Comparison of ENCODE assay signal across 33 mouse cellular contexts in the genomic region with DNA sequence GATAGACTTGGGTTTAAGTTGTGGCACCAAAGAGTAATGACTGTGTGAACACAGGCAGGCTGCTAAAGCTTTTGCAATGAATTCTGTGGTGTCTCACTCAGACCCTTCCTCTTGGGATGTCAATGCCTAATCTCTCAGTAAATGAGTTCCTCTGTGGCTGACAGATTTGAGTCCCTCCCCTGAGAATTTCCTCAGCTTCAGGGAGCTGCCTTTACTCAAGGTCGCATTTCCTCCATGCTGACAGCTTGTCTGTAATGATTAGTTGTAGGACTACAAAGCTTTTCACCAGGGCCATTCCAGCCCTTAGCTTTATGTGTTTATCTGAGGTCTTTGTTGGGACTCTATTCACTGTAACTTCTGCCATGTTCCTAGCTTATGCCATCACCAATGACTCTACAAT.
DNase-seq lines count a peak whose midpoint lies in the region; ATAC-seq and TF ChIP-seq lines count a peak whose summit lies in the region.
"Had no signal": no experiment of that assay in that cellular context is flagged by ENCODE, and none has a peak within 500 bp of the region (broad histone marks: within the 10 kb centered on the region; RNA-seq: fewer than 3 reads in every experiment).

No protein-coding gene starts in this region.

- no peak for TF ChIP-seq CTCF in midbrain, postnatal 0 days (IDR thresholded peaks at IDR 0.05)

- H3K4me2 ChIP-seq in kidney, embryonic 15.5 days: no peak overlapping the region
- no peak overlapping the region for H3K4me2 ChIP-seq in kidney, embryonic 14.5 days (replicated peaks; ENCODE audit: low read depth, low read length)
- H3K4me2 ChIP-seq in midbrain, embryonic 15.5 days: no peak overlapping the region
- no peak overlapping the region for H3K4me2 ChIP-seq in midbrain, embryonic 13.5 days (replicated peaks)
- no peak overlapping the region for H3K4me2 ChIP-seq in midbrain, postnatal 0 days (ENCODE audit: low read depth, low read length, poor library complexity, severe bottlenecking)
- H3K4me2 ChIP-seq: heart, embryonic 11.5 days; intestine, embryonic 15.5 days; limb, embryonic 12.5 days; liver, embryonic 15.5 days; lung, embryonic 15.5 days; neural tube, embryonic 15.5 days had no signal

- H3K27ac ChIP-seq in kidney, embryonic 15.5 days: no peak overlapping the region
- no peak overlapping the region for H3K27ac ChIP-seq in kidney, embryonic 14.5 days (ENCODE audit: low read depth, low read length)
- no peak overlapping the region for H3K27ac ChIP-seq in midbrain, embryonic 15.5 days
- no peak overlapping the region for H3K27ac ChIP-seq in midbrain, embryonic 13.5 days
- no peak overlapping the region for H3K27ac ChIP-seq in embryonic facial prominence, embryonic 10.5 days (replicated peaks)
- no peak overlapping the region for H3K27ac ChIP-seq in midbrain, postnatal 0 days (ENCODE audit: low read depth, low read length)
- H3K27ac ChIP-seq: gastrocnemius, adult 2 months; hindbrain, embryonic 10.5 days; hindbrain, postnatal 0 days; intestine, embryonic 15.5 days; layer of hippocampus, adult 2 months; left cerebral cortex, adult 2 months; limb, embryonic 12.5 days; liver, embryonic 15.5 days; lung, embryonic 15.5 days; neural tube, embryonic 15.5 days had no signal

- no peak overlapping the region for H3K9ac ChIP-seq in kidney, embryonic 15.5 days
- H3K9ac ChIP-seq in kidney, embryonic 14.5 days (ENCODE audit: low read depth, low read length): no peak overlapping the region
- no peak overlapping the region for H3K9ac ChIP-seq in midbrain, embryonic 15.5 days
- no peak overlapping the region for H3K9ac ChIP-seq in midbrain, embryonic 13.5 days (replicated peaks)
- H3K9ac ChIP-seq in midbrain, postnatal 0 days (replicated peaks; ENCODE audit: low read length, poor library complexity, severe bottlenecking): no peak overlapping the region
- H3K9ac ChIP-seq: intestine, embryonic 15.5 days; limb, embryonic 12.5 days; liver, embryonic 15.5 days; lung, embryonic 15.5 days; neural tube, embryonic 15.5 days had no signal

- 0 out of 2 replicates have a peak, but pooled peaks have one; percentile 36 for ATAC-seq in kidney, embryonic 15.5 days (replicated peaks; ENCODE audit: low FRiP score)
- no peak for ATAC-seq in kidney, embryonic 14.5 days (ENCODE audit: low FRiP score, low TSS enrichment)
- 0 out of 2 replicates have a peak, but pooled peaks have one; percentile 17 for ATAC-seq in midbrain, embryonic 15.5 days (replicated peaks)
- no peak for ATAC-seq in midbrain, embryonic 13.5 days
- ATAC-seq in midbrain, postnatal 0 days (ENCODE audit: low FRiP score): no peak
- ATAC-seq: forebrain, embryonic 14.5 days; hindbrain, postnatal 0 days; intestine, embryonic 15.5 days; Patski had no signal

- 21% methylated on average over 1 of the region's 1 CpGs for WGBS in kidney, embryonic 15.5 days
- 27% methylated on average over 1 of the region's 1 CpGs for WGBS in kidney, embryonic 14.5 days
- WGBS in midbrain, embryonic 15.5 days: 20% methylated on average over 1 of the region's 1 CpGs
- WGBS in midbrain, embryonic 13.5 days: 31% methylated on average over 1 of the region's 1 CpGs
- 52% methylated on average over 1 of the region's 1 CpGs for WGBS in embryonic facial prominence, embryonic 10.5 days
- 27% methylated on average over 1 of the region's 1 CpGs for WGBS in midbrain, postnatal 0 days

- 0 out of 2 replicates have a peak, but pooled peaks cover 10% of the 10 kb centered on the region for H3K4me1 ChIP-seq in kidney, embryonic 15.5 days
- peaks cover 3% of the 10 kb centered on the region; the same call in 1 of the 2 replicates for H3K4me1 ChIP-seq in kidney, embryonic 14.5 days (ENCODE audit: control insufficient read depth, insufficient read depth, low read length)
- no peaks in the 10 kb centered on the region for H3K4me1 ChIP-seq in midbrain, embryonic 15.5 days
- H3K4me1 ChIP-seq in midbrain, embryonic 13.5 days (replicated peaks): 0 out of 2 replicates have a peak, but pooled peaks cover 2% of the 10 kb centered on the region
- H3K4me1 ChIP-seq in embryonic facial prominence, embryonic 10.5 days: no peaks in the 10 kb centered on the region; the same call in 1 of the 2 replicates
- no peaks in the 10 kb centered on the region for H3K4me1 ChIP-seq in midbrain, postnatal 0 days (ENCODE audit: insufficient read depth, low read length)
- H3K4me1 ChIP-seq: hindbrain, embryonic 10.5 days; intestine, embryonic 15.5 days; limb, embryonic 12.5 days; liver, embryonic 15.5 days; lung, embryonic 15.5 days; neural tube, embryonic 15.5 days had no signal

- H3K9me3 ChIP-seq in kidney, embryonic 15.5 days (replicated peaks): no peaks in the 10 kb centered on the region
- no peaks in the 10 kb centered on the region for H3K9me3 ChIP-seq in kidney, embryonic 14.5 days (ENCODE audit: control insufficient read depth, low read length)
- no peaks in the 10 kb centered on the region for H3K9me3 ChIP-seq in midbrain, embryonic 15.5 days
- no peaks in the 10 kb centered on the region for H3K9me3 ChIP-seq in midbrain, embryonic 13.5 days
- no peaks in the 10 kb centered on the region for H3K9me3 ChIP-seq in embryonic facial prominence, embryonic 10.5 days
- H3K9me3 ChIP-seq in midbrain, postnatal 0 days (ENCODE audit: low read length): no peaks in the 10 kb centered on the region
- H3K9me3 ChIP-seq: hindbrain, embryonic 10.5 days; intestine, embryonic 15.5 days; limb, embryonic 12.5 days; liver, embryonic 15.5 days; lung, embryonic 15.5 days; neural tube, embryonic 15.5 days had no signal

- no peak overlapping the region for H3K4me3 ChIP-seq in kidney, embryonic 15.5 days (replicated peaks)
- H3K4me3 ChIP-seq in kidney, embryonic 14.5 days (ENCODE audit: low read length): no peak overlapping the region
- no peak overlapping the region for H3K4me3 ChIP-seq in midbrain, embryonic 15.5 days
- H3K4me3 ChIP-seq in midbrain, embryonic 13.5 days (replicated peaks): no peak overlapping the region
- no peak overlapping the region for H3K4me3 ChIP-seq in embryonic facial prominence, embryonic 10.5 days
- no peak overlapping the region for H3K4me3 ChIP-seq in midbrain, postnatal 0 days (ENCODE audit: low read depth, low read length)
- H3K4me3 ChIP-seq: gastrocnemius, adult 2 months; hindbrain, embryonic 10.5 days; intestine, embryonic 15.5 days; layer of hippocampus, adult 2 months; left cerebral cortex, adult 2 months; limb, embryonic 12.5 days; liver, embryonic 15.5 days; lung, embryonic 15.5 days; neural tube, embryonic 15.5 days had no signal

- peak; percentile 21 for DNase-seq in embryonic facial prominence, embryonic 10.5 days (ENCODE audit: low spot score)
- DNase-seq in midbrain, postnatal 0 days (ENCODE audit: low spot score): peak; percentile 10
- no peak for DNase-seq in heart, postnatal 36 days
- DNase-seq in adrenal gland, postnatal 14 days: no peak
- DNase-seq: adrenal gland, postnatal 25 days; cerebellum, adult 18-20 months; cerebellum, postnatal 10 days; gastrocnemius, adult 2 months; gastrocnemius, postnatal 36 days; heart, adult 18-20 months; kidney, adult 8-10 months; kidney, postnatal 25 days; lung, postnatal 36 days; right cerebral cortex, adult 18-20 months; spleen, adult 18-20 months; thymus, adult 18-20 months; thymus, postnatal 25 days had no signal

- intact Hi-C loops in heart, postnatal 36 days (cut with DNase I): no loop called here

- no peaks in the 10 kb centered on the region for H3K27me3 ChIP-seq in kidney, embryonic 15.5 days
- H3K27me3 ChIP-seq in kidney, embryonic 14.5 days (ENCODE audit: control insufficient read depth, insufficient read depth, low read length): no peaks in the 10 kb centered on the region
- no peaks in the 10 kb centered on the region for H3K27me3 ChIP-seq in midbrain, embryonic 15.5 days (replicated peaks)
- no peaks in the 10 kb centered on the region for H3K27me3 ChIP-seq in midbrain, embryonic 13.5 days
- no peaks in the 10 kb centered on the region for H3K27me3 ChIP-seq in embryonic facial prominence, embryonic 10.5 days (replicated peaks; ENCODE audit: low read depth, poor library complexity, severe bottlenecking)
- no peaks in the 10 kb centered on the region for H3K27me3 ChIP-seq in midbrain, postnatal 0 days (ENCODE audit: insufficient read depth, low read length)
- H3K27me3 ChIP-seq: intestine, embryonic 15.5 days; limb, embryonic 12.5 days; liver, embryonic 15.5 days; lung, embryonic 15.5 days; neural tube, embryonic 15.5 days; Patski had no signal

- H3K36me3 ChIP-seq in kidney, embryonic 15.5 days: no peaks in the 10 kb centered on the region
- no peaks in the 10 kb centered on the region for H3K36me3 ChIP-seq in kidney, embryonic 14.5 days (ENCODE audit: control insufficient read depth, insufficient read depth, low read length)
- no peaks in the 10 kb centered on the region for H3K36me3 ChIP-seq in midbrain, embryonic 15.5 days (replicated peaks)
- H3K36me3 ChIP-seq in midbrain, embryonic 13.5 days: no peaks in the 10 kb centered on the region
- H3K36me3 ChIP-seq in embryonic facial prominence, embryonic 10.5 days (replicated peaks): no peaks in the 10 kb centered on the region
- no peaks in the 10 kb centered on the region for H3K36me3 ChIP-seq in midbrain, postnatal 0 days (ENCODE audit: insufficient read depth, low read length)
- H3K36me3 ChIP-seq: hindbrain, embryonic 10.5 days; intestine, embryonic 15.5 days; limb, embryonic 12.5 days; liver, embryonic 15.5 days; lung, embryonic 15.5 days; neural tube, embryonic 15.5 days had no signal

Comparison
In these comparisons a context has a peak if more than half of its experiments do, and no peak if none do; other contexts are left out.
1. ATAC-seq: peak in kidney, embryonic 15.5 days (single experiment) and midbrain, embryonic 15.5 days (single experiment); none in kidney, embryonic 14.5 days (single experiment), midbrain, embryonic 13.5 days (single experiment) and midbrain, postnatal 0 days (single experiment).
2. DNase-seq: peak in embryonic facial prominence, embryonic 10.5 days (single experiment) and midbrain, postnatal 0 days (single experiment); none in heart, postnatal 36 days (0 of 2) and adrenal gland, postnatal 14 days (single experiment).